Comparison of ENCODE assay signal across 12 mouse cellular contexts in the genomic region with DNA sequence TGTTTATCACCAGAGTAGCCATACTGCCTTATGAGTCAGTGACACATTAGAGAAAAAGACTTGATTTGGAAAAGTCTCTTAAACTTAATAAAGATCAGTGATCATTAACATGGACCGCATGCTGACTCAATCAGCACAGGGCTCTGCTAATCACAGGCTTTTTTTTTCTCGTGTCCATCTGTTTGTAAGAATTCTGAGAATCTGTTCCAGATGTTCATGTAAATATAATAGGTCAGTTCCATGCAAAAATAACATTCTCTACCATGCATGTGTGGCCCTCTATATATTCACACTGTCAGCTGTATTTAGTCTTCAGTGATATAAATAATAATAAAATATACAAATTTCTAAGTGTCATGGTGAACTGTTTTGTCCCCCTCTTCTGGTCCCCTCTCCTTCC.
"Had no signal": no experiment of that assay in that cellular context is flagged by ENCODE, and none has a peak within 500 bp of the region (broad histone marks: within the 10 kb centered on the region; RNA-seq: fewer than 3 reads in every experiment).

No protein-coding gene starts in this region.

- H3K4me2 ChIP-seq: liver, embryonic 11.5 days; liver, embryonic 15.5 days had no signal

- H3K36me3 ChIP-seq: liver, embryonic 15.5 days had no signal

- H3K27me3 ChIP-seq: liver, embryonic 15.5 days had no signal

- H3K9me3 ChIP-seq: liver, embryonic 15.5 days had no signal

- H3K4me1 ChIP-seq: liver, embryonic 15.5 days had no signal

- H3K9ac ChIP-seq: liver, embryonic 15.5 days had no signal

- H3K27ac ChIP-seq: liver, embryonic 15.5 days; stomach, postnatal 0 days had no signal

- ATAC-seq: lung, postnatal 0 days had no signal

- H3K4me3 ChIP-seq: liver, embryonic 15.5 days had no signal

- DNase-seq: kidney, adult 2 months; kidney, postnatal 36 days; layer of hippocampus, adult 9-11 months; layer of hippocampus, postnatal 36 days; lung, adult 2 months; lung, postnatal 36 days; thymus, adult 2 months; thymus, postnatal 25 days had no signal
